Mouse (Mus musculus) cortical plate, adult 2 months (tissue): ENCODE results near the gene Lao1.

ENCODE experiments used
- CTCF ChIP-seq: fragments of 200-500 bp; IDR thresholded peaks from 2 replicates; pipeline ENCODE4 v1.5.1; 2011; ENCODE audit warnings: mild to moderate bottlenecking, control low read depth, low read length; ENCODE audit not compliant: insufficient read depth; ENCODE audit errors: extremely low read depth
- POLR2A ChIP-seq: fragments of 200-500 bp; IDR thresholded peaks from 2 replicates; pipeline ENCODE4 v1.6.1; 2011; ENCODE audit warnings: mild to moderate bottlenecking, low read length, control low read depth; ENCODE audit not compliant: insufficient read depth; ENCODE audit errors: extremely low read depth

DNA sequence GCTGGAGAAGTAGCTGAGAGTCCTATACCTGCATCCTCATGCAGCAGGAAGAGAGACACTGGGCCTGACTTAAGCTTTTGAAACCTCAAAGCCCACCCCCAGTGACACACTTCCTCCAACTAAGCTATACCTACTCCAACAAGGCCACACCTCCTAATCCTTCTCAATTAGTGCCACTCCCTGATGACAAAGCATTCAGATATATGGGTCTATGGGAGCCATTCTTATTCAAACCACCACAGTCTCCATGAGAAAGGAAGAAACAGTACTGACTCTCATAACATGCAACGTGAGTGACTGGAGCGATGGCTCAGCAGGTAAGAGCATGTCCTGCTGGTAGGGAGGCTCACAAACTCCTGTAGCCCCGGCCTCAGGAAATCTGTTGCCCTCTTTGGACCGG is 23.9 kb downstream of the Lao1 start:
- no peak for TF ChIP-seq CTCF
- no peak for TF ChIP-seq POLR2A
